Mouse (Mus musculus): ENCODE results near the gene Usp51. TPM values are rescaled to one million over a fixed set of nuclear protein-coding genes. Genes with fewer than 3 reads are reported as not detected.
"Not testable (repeated sequence)": the region's sequence is repeated elsewhere in the genome, so short reads cannot be mapped to it uniquely, and the experiment has no call there.

Usp51 gene
- polyA plus RNA-seq, 1 experiment from 2014 or later = not detected

DNA sequence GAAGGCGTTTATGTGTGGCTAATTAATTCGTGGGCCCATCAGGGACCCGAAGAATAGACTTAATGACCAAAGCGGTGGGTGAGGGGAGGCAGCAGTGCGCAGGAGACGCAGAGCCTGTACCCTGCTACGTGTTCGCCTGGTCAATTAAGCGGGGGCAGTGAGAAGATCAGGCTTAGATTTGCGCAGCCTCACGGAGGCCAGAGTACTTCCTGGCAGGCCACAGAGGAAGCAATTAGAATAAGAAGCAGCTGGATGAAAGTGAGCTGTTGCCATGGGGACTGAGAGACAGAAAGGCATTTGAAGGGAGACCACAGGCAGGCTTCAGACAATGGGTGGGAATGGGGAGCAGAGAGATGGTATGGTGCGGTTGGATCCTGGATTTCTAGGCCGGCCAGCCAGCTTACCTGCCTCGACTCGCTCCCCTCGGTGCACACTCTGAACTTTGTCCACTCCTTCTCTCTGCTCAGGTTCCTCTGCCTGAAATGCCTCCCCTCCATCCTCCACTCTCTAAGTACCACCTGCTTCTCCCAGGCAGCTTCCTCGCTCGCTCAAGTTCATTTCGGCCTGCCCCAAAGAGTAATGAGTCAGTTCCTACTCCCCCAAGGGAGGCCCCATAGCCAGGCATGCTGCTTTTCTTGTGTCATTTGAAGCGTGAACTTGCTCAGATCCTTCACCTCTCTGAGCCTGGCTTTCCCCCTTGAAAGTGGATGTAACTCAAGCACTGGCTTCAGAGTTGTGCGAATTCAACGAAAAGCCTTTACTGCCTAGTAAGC lies 31.9 kb downstream of the Usp51 start:
- not testable (repeated sequence) for H3K27ac ChIP-seq; H3K4me3 ChIP-seq (ENCODE audit: inconsistent target); H3K36me3 ChIP-seq (ENCODE audit: inconsistent target); H3K79me2 ChIP-seq (ENCODE audit: inconsistent target)
- no CpG with 5 or more reads among the region's 22 CpGs for WGBS (ENCODE audit: missing documents)

Other genes with a start within 250 kb of the Usp51 start
- not detected in 3 replicates for gene Shroom2, start 237.0 kb upstream of the Usp51 start, polyA plus RNA-seq (2018)
- not detected in 3 replicates for gene Gpr143, start 224.5 kb upstream of the Usp51 start, polyA plus RNA-seq (2018)
- gene Mageh1, start 31.1 kb downstream of the Usp51 start, polyA plus RNA-seq (2018) = 0.21 to 0.67 TPM (median 0.33 TPM) in 3 replicates
- not detected in 3 replicates for gene Foxr2, start 112.3 kb downstream of the Usp51 start, polyA plus RNA-seq (2018)
- 0.21 to 0.91 TPM (median 0.44 TPM) in 3 replicates for gene Rragb, start 133.5 kb downstream of the Usp51 start, polyA plus RNA-seq (2018)
- gene Klf8, start 231.0 kb downstream of the Usp51 start, polyA plus RNA-seq (2018) = 0.36 to 0.67 TPM (median 0.53 TPM) in 3 replicates

All from macrophage (primary cell).